Mouse (Mus musculus): ENCODE measurements around the gene A930017K11Rik. TPM values are rescaled to one million over a fixed set of nuclear protein-coding genes. Genes with fewer than 3 reads are reported as not detected.

The A930017K11Rik gene
- 0.56 and 0.77 TPM in 2 replicates for polyA plus RNA-seq (2015; fragmentation: Nextera tagmentation; extraction: Ambion mirVana)

- Histone ChIP-seq H3K9me3 (no peaks in the 10 kb centered on the region), H3K4me3 (peak within 1 kb of the TSS; percentile 36), H3K27me3 (peaks cover 52% of the 10 kb centered on the region), H3K36me3 (no peaks in the 10 kb centered on the region), H3K4me1 (replicated peaks) (peaks cover 23% of the 10 kb centered on the region), H3K4me2 (peak within 1 kb of the TSS; percentile 56), H3K27ac (no peak within 1 kb of the TSS), H3K9ac (peak within 1 kb of the TSS; percentile 53; the same call in 1 of the 2 replicates)
- 1% methylated on average over 58 of the region's 58 CpGs for WGBS
- ATAC-seq (ENCODE audit: low FRiP score), result no peak
These were observed at the start of gene A930017K11Rik for GRCm38 (mm10) chr17:25951803-25952623. TSS of gene A930017K11Rik (minus strand) at chr17:25952565.

- no peak for ATAC-seq (ENCODE audit: low FRiP score)
- no peak overlapping the region for H3K4me2 ChIP-seq
- 88% methylated on average over 11 of the region's 11 CpGs for WGBS
These were observed 46.1 kb upstream of the A930017K11Rik start for GRCm38 (mm10) chr17:25998425-25998824.

GRCm38 (mm10) chr17:25993489-25993888 lies 41.1 kb upstream of the A930017K11Rik start:
- WGBS, result 94% methylated on average over 3 of the region's 3 CpGs
- H3K4me3 ChIP-seq, result no peak overlapping the region
- H3K9ac ChIP-seq, result no peak overlapping the region
- no peak overlapping the region for H3K4me2 ChIP-seq
- H3K27me3 ChIP-seq, result no peaks in the 10 kb centered on the region
- peaks cover 94% of the 10 kb centered on the region for H3K36me3 ChIP-seq
- no peak overlapping the region for H3K27ac ChIP-seq
- no peaks in the 10 kb centered on the region for H3K9me3 ChIP-seq
- no peak for ATAC-seq (ENCODE audit: low FRiP score)
- H3K4me1 ChIP-seq (replicated peaks), result no peaks in the 10 kb centered on the region

More at GRCm38 (mm10) chr17:25998425-25998824, 46.1 kb upstream of the A930017K11Rik start:
- Histone ChIP-seq H3K4me3 (no peak overlapping the region), H3K36me3 (peaks cover 83% of the 10 kb centered on the region), H3K27ac (no peak overlapping the region), H3K4me1 (replicated peaks) (no peaks in the 10 kb centered on the region), H3K27me3 (no peaks in the 10 kb centered on the region), H3K9me3 (no peaks in the 10 kb centered on the region), H3K9ac (no peak overlapping the region)

- no peak overlapping the region for H3K9ac ChIP-seq
- H3K9me3 ChIP-seq, result no peaks in the 10 kb centered on the region
- no peaks in the 10 kb centered on the region for H3K27me3 ChIP-seq
- no peak overlapping the region for H3K4me3 ChIP-seq
- WGBS, result 95% methylated on average over 4 of the region's 4 CpGs
- peaks cover 94% of the 10 kb centered on the region for H3K36me3 ChIP-seq
- no peak for ATAC-seq (ENCODE audit: low FRiP score)
- H3K4me2 ChIP-seq, result no peak overlapping the region
- no peaks in the 10 kb centered on the region for H3K4me1 ChIP-seq (replicated peaks)
- H3K27ac ChIP-seq, result no peak overlapping the region
These were observed 39.9 kb upstream of the A930017K11Rik start for GRCm38 (mm10) chr17:25992274-25992673.

- Histone ChIP-seq H3K36me3 (peaks cover 84% of the 10 kb centered on the region), H3K4me3 (no peak overlapping the region), H3K4me1 (replicated peaks) (peaks cover 6% of the 10 kb centered on the region), H3K9ac (no peak overlapping the region), H3K4me2 (no peak overlapping the region), H3K27me3 (no peaks in the 10 kb centered on the region), H3K9me3 (no peaks in the 10 kb centered on the region), H3K27ac (no peak overlapping the region)
- no peak for ATAC-seq (ENCODE audit: low FRiP score)
- 89% methylated on average over 5 of the region's 5 CpGs for WGBS
These were observed 38.0 kb upstream of the A930017K11Rik start for GRCm38 (mm10) chr17:25990331-25990730.

- WGBS, result under 1% methylated on average over 91 of the region's 91 CpGs
- Histone ChIP-seq H3K4me2 (peak within 1 kb of the TSS; percentile 88), H3K27me3 (no peaks in the 10 kb centered on the region), H3K9me3 (no peaks in the 10 kb centered on the region), H3K9ac (peak within 1 kb of the TSS; percentile 94), H3K27ac (peak within 1 kb of the TSS; percentile 92), H3K4me1 (replicated peaks) (peaks cover 39% of the 10 kb centered on the region), H3K4me3 (peak within 1 kb of the TSS; percentile 90), H3K36me3 (peaks cover 41% of the 10 kb centered on the region)
- peak; percentile 99 for ATAC-seq (ENCODE audit: low FRiP score)
These were observed 33.2 kb upstream of the A930017K11Rik start, which contains the start of gene Capn15 for GRCm38 (mm10) chr17:25985306-25986294. TSS of gene Capn15 (minus strand) at chr17:25985796.

GRCm38 (mm10) chr17:25984556-25985305 lies 32.4 kb upstream of the A930017K11Rik start:
- 14% methylated on average over 17 of the region's 17 CpGs for WGBS
- Histone ChIP-seq H3K9me3 (no peaks in the 10 kb centered on the region), H3K27me3 (no peaks in the 10 kb centered on the region), H3K4me1 (replicated peaks) (peaks cover 39% of the 10 kb centered on the region), H3K4me2 (peak overlapping the region; percentile 88), H3K4me3 (peak overlapping the region; percentile 90), H3K9ac (peak overlapping the region; percentile 94), H3K27ac (peak overlapping the region; percentile 92), H3K36me3 (peaks cover 33% of the 10 kb centered on the region)
- ATAC-seq (ENCODE audit: low FRiP score), result no peak

GRCm38 (mm10) chr17:25984066-25984465 lies 31.7 kb upstream of the A930017K11Rik start:
- H3K9me3 ChIP-seq, result no peaks in the 10 kb centered on the region
- no peak for ATAC-seq (ENCODE audit: low FRiP score)
- H3K4me1 ChIP-seq (replicated peaks), result peaks cover 39% of the 10 kb centered on the region
- H3K9ac ChIP-seq, result peak overlapping the region; percentile 94
- peak overlapping the region; percentile 90 for H3K4me3 ChIP-seq
- no peaks in the 10 kb centered on the region for H3K27me3 ChIP-seq
- 100% methylated on average over 1 of the region's 1 CpGs for WGBS
- peaks cover 27% of the 10 kb centered on the region for H3K36me3 ChIP-seq
- peak overlapping the region; percentile 88 for H3K4me2 ChIP-seq
- no peak overlapping the region for H3K27ac ChIP-seq

GRCm38 (mm10) chr17:25982913-25983312 lies 30.5 kb upstream of the A930017K11Rik start:
- Histone ChIP-seq H3K36me3 (peaks cover 15% of the 10 kb centered on the region), H3K9ac (no peak overlapping the region), H3K4me3 (no peak overlapping the region), H3K27me3 (no peaks in the 10 kb centered on the region), H3K9me3 (no peaks in the 10 kb centered on the region), H3K27ac (no peak overlapping the region), H3K4me2 (no peak overlapping the region), H3K4me1 (replicated peaks) (peaks cover 39% of the 10 kb centered on the region)
- WGBS, result 91% methylated on average over 3 of the region's 3 CpGs
- no peak for ATAC-seq (ENCODE audit: low FRiP score)

- H3K9ac ChIP-seq, result no peak overlapping the region
- H3K4me1 ChIP-seq (replicated peaks), result peaks cover 33% of the 10 kb centered on the region
- no peak overlapping the region for H3K27ac ChIP-seq
- no peak overlapping the region for H3K4me3 ChIP-seq
- ATAC-seq (ENCODE audit: low FRiP score), result no peak
- peaks cover 3% of the 10 kb centered on the region; the same call in 1 of the 2 replicates for H3K36me3 ChIP-seq
- H3K27me3 ChIP-seq, result no peaks in the 10 kb centered on the region
- H3K4me2 ChIP-seq, result no peak overlapping the region
- WGBS, result 92% methylated on average over 5 of the region's 5 CpGs
- H3K9me3 ChIP-seq, result no peaks in the 10 kb centered on the region
These were observed 28.5 kb upstream of the A930017K11Rik start for GRCm38 (mm10) chr17:25980854-25981253.

GRCm38 (mm10) chr17:25979829-25980738 lies 27.7 kb upstream of the A930017K11Rik start:
- ATAC-seq (ENCODE audit: low FRiP score), result no peak
- Histone ChIP-seq H3K4me1 (replicated peaks) (peaks cover 33% of the 10 kb centered on the region), H3K36me3 (peaks cover 3% of the 10 kb centered on the region; the same call in 1 of the 2 replicates), H3K4me2 (no peak overlapping the region), H3K4me3 (no peak overlapping the region), H3K27me3 (no peaks in the 10 kb centered on the region), H3K9ac (no peak overlapping the region), H3K27ac (no peak overlapping the region), H3K9me3 (no peaks in the 10 kb centered on the region)
- WGBS, result 94% methylated on average over 5 of the region's 5 CpGs
